Mouse (Mus musculus): ENCODE results near the gene Lgals8. TPM values are rescaled to one million over a fixed set of nuclear protein-coding genes. Genes with fewer than 3 reads are reported as not detected.
A peak's percentile ranks its signal among the peaks of the same experiment; 100 is the strongest.

Lgals8 gene
- polyA plus RNA-seq, 1 experiment from 2014 or later, result 12.7 TPM

DNA sequence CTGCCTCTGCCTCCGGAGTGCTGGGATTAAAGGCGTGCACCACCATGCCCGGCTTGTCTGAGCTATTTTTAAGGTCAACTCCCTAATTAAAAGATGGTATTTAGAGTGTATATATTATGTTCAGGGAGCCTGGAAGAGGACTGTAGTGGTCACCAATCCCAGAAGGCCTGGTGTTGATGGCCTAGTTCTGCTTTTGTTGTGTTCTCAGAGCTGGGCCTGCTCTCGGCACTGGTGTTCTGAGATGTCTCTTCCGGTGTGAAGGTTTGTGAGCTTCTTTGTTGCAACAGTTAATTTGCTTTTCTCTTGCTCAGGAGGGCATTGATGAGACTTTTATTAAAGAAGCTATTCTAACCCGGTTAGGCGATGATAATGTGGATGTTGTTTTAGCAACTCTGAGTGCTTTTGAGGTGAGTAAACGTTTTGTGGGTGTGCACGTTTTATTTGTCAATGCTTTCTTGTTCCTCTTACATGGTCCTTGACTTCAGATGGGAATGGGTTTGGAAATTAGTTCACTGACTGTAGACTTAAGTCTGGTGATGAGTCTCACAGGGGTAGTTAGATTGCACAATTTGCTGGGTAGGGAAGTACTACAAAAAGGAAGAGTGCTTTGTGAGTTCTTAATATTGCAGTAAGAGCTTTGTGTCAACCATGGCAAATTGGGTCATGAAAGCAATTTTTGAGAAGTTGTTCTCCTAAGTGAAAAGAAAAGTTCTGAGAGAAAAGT, 56.2 kb downstream of the Lgals8 start:
- Histone ChIP-seq H3K27me3 (ENCODE audit: control insufficient read depth, insufficient read depth, low read length) (no peaks in the 10 kb centered on the region), H3K36me3 (ENCODE audit: control insufficient read depth, insufficient read depth, low read length) (peaks cover 6% of the 10 kb centered on the region; the same call in 1 of the 2 replicates), H3K27ac (ENCODE audit: low read depth, low read length) (no peak overlapping the region), H3K9me3 (replicated peaks; ENCODE audit: control insufficient read depth, low read length) (no peaks in the 10 kb centered on the region), H3K4me2 (no peak overlapping the region), H3K9ac (ENCODE audit: low read depth, low read length) (no peak overlapping the region), H3K4me3 (ENCODE audit: low read depth, low read length) (no peak overlapping the region), H3K4me1 (ENCODE audit: control insufficient read depth, insufficient read depth, low read length) (no peaks in the 10 kb centered on the region)
- ATAC-seq (replicated peaks; ENCODE audit: insufficient number of reproducible peaks, low FRiP score, low TSS enrichment), result no peak
- WGBS (ENCODE audit: insufficient replicate concordance), result 91% methylated on average over 9 of the region's 9 CpGs

GRCm38 (mm10) chr13:12395571-12395970, 69.2 kb downstream of the Lgals8 start:
- H3K36me3 ChIP-seq (ENCODE audit: control insufficient read depth, insufficient read depth, low read length), result peaks cover 9% of the 10 kb centered on the region; the same call in 1 of the 2 replicates
- H3K9me3 ChIP-seq (replicated peaks; ENCODE audit: control insufficient read depth, low read length), result no peaks in the 10 kb centered on the region
- H3K4me3 ChIP-seq (ENCODE audit: low read depth, low read length), result peak overlapping the region; percentile 83
- WGBS (ENCODE audit: insufficient replicate concordance), result under 1% methylated on average over 23 of the region's 23 CpGs
- peak overlapping the region; percentile 84 for H3K4me2 ChIP-seq
- peak; percentile 22 for ATAC-seq (replicated peaks; ENCODE audit: insufficient number of reproducible peaks, low FRiP score, low TSS enrichment)
- H3K27ac ChIP-seq (ENCODE audit: low read depth, low read length), result no peak overlapping the region
- H3K9ac ChIP-seq (ENCODE audit: low read depth, low read length), result peak overlapping the region; percentile 75
- peaks cover 6% of the 10 kb centered on the region; the same call in 1 of the 2 replicates for H3K4me1 ChIP-seq (ENCODE audit: control insufficient read depth, insufficient read depth, low read length)
- H3K27me3 ChIP-seq (ENCODE audit: control insufficient read depth, insufficient read depth, low read length), result no peaks in the 10 kb centered on the region

GRCm38 (mm10) chr13:12394609-12395505, 69.9 kb downstream of the Lgals8 start, which contains the start of gene Heatr1:
Heatr1 (plus strand) TSS chr13:12395027.
- peaks cover 4% of the 10 kb centered on the region; the same call in 1 of the 2 replicates for H3K36me3 ChIP-seq (ENCODE audit: control insufficient read depth, insufficient read depth, low read length)
- H3K4me2 ChIP-seq, result peak within 1 kb of the TSS; percentile 84
- under 1% methylated on average over 43 of the region's 43 CpGs for WGBS (ENCODE audit: insufficient replicate concordance)
- peak; percentile 98 for ATAC-seq (replicated peaks; ENCODE audit: insufficient number of reproducible peaks, low FRiP score, low TSS enrichment)
- peak within 1 kb of the TSS; percentile 75 for H3K9ac ChIP-seq (ENCODE audit: low read depth, low read length)
- no peaks in the 10 kb centered on the region for H3K9me3 ChIP-seq (replicated peaks; ENCODE audit: control insufficient read depth, low read length)
- H3K27me3 ChIP-seq (ENCODE audit: control insufficient read depth, insufficient read depth, low read length), result no peaks in the 10 kb centered on the region
- peak within 1 kb of the TSS; percentile 83 for H3K4me3 ChIP-seq (ENCODE audit: low read depth, low read length)
- H3K4me1 ChIP-seq (ENCODE audit: control insufficient read depth, insufficient read depth, low read length), result peaks cover 6% of the 10 kb centered on the region; the same call in 1 of the 2 replicates
- H3K27ac ChIP-seq (ENCODE audit: low read depth, low read length), result peak within 1 kb of the TSS; percentile 30; the same call in 1 of the 2 replicates

Other genes with a start within 250 kb of the Lgals8 start
- 17.7 and 19.9 TPM in 2 replicates for gene Mtr, start 206.8 kb downstream of the Lgals8 start, polyA plus RNA-seq (2014; fragmentation: Nextera tagmentation; extraction: Ambion mirVana)
- 1,008 and 1,229 TPM in 2 replicates for gene Actn2, start 124.2 kb downstream of the Lgals8 start, polyA plus RNA-seq (2014; fragmentation: Nextera tagmentation; extraction: Ambion mirVana)
- gene Heatr1, start 69.9 kb downstream of the Lgals8 start, polyA plus RNA-seq (2014; fragmentation: Nextera tagmentation; extraction: Ambion mirVana), result 15.1 and 16.6 TPM in 2 replicates
- 0.59 and 0.72 TPM in 2 replicates for gene Edaradd, start 55.5 kb upstream of the Lgals8 start, polyA plus RNA-seq (2014; fragmentation: Nextera tagmentation; extraction: Ambion mirVana)
- gene Ero1lb, start 100.9 kb upstream of the Lgals8 start, polyA plus RNA-seq (2014; fragmentation: Nextera tagmentation; extraction: Ambion mirVana), result 7.2 and 7.7 TPM in 2 replicates